Mouse (Mus musculus): Measurements from ENCODE around the gene Nckap5l. TPM values are rescaled to one million over a fixed set of nuclear protein-coding genes. Genes with fewer than 3 reads are reported as not detected.

Nckap5l gene
- polyA plus RNA-seq, 1 experiment from 2014 or later = 10.3 TPM

DNA sequence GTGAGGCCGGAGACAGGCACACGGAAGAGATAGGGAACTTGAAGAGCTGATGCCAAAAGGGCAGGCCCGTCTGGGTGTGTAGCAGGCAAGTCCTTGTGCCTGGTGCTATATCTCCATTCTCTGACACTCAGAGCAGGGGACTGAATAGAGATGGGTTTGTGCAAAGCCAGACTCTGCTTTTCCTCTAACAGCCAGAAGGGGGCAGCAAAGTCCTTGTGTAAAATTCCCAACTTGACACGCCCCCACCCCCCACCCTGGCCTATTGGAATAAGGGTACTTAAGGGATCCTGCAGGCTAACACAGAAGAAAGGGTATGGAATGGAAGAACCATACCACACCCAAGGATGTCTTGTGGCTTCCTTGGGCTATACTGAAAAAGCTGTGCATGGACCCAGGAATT is 39.5 kb upstream of the Nckap5l start:
- no peaks in the 10 kb centered on the region for H3K36me3 ChIP-seq
- 16% methylated on average over 4 of the region's 4 CpGs for WGBS
- peaks cover 24% of the 10 kb centered on the region for H3K27me3 ChIP-seq
- no peak overlapping the region for H3K9ac ChIP-seq
- no peak for ATAC-seq (ENCODE audit: insufficient number of reproducible peaks, insufficient read depth, low FRiP score, low TSS enrichment, low read depth)
- H3K9me3 ChIP-seq = no peaks in the 10 kb centered on the region
- peaks cover 30% of the 10 kb centered on the region for H3K4me1 ChIP-seq
- H3K4me3 ChIP-seq = no peak overlapping the region
- no peak overlapping the region for H3K27ac ChIP-seq
- H3K4me2 ChIP-seq = no peak overlapping the region

DNA sequence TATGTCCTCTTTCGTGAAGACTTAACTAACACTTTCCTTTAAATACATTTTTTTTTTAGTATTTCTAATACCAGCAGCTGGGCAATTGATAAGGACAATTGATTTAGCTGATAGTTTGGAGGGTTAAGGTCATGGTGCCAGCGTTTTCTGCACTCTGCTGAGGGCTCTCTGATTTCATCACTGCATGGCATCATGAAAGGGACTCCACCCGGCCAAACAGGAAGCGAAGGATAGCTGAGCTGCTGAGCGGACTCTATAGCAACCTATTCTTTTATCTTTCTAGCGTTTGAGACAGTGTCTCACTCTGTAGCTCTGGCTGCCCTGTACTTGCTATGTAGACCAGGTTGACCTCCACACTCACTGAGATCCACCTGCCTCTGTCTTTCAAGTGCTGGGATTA is 27.2 kb upstream of the Nckap5l start:
- Histone ChIP-seq H3K27ac (no peak overlapping the region), H3K4me1 (no peaks in the 10 kb centered on the region), H3K36me3 (no peaks in the 10 kb centered on the region), H3K9ac (no peak overlapping the region), H3K4me2 (no peak overlapping the region), H3K4me3 (no peak overlapping the region), H3K27me3 (no peaks in the 10 kb centered on the region), H3K9me3 (no peaks in the 10 kb centered on the region)
- WGBS = 67% methylated on average over 6 of the region's 6 CpGs
- no peak for ATAC-seq (ENCODE audit: insufficient number of reproducible peaks, insufficient read depth, low FRiP score, low TSS enrichment, low read depth)

DNA sequence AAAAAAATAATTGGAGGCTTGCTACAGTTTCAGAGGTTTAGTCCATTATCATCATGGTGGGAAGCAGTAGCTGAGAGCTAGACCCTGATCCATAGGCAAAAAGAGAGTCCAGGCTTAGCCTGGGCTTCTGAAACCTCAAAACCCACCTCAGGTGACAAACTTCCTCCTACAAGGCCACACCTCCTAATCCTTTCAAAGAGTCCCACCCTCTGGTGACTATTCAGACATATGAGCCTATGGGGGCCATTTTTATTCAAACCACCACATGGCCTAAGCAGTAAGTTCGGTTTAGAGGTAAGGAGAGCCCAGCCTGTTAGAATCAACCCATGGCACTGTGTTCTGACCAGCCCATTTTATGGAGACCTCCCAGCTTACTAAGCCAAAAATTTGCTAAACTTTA is 18.3 kb upstream of the Nckap5l start:
- Histone ChIP-seq H3K4me3 (no peak overlapping the region), H3K36me3 (peaks cover 5% of the 10 kb centered on the region), H3K27ac (no peak overlapping the region), H3K4me2 (no peak overlapping the region), H3K4me1 (peaks cover 13% of the 10 kb centered on the region), H3K9me3 (no peaks in the 10 kb centered on the region), H3K27me3 (no peaks in the 10 kb centered on the region), H3K9ac (no peak overlapping the region)
- no peak for ATAC-seq (ENCODE audit: insufficient number of reproducible peaks, insufficient read depth, low FRiP score, low TSS enrichment, low read depth)
- WGBS = 82% methylated on average over 1 of the region's 1 CpGs

DNA sequence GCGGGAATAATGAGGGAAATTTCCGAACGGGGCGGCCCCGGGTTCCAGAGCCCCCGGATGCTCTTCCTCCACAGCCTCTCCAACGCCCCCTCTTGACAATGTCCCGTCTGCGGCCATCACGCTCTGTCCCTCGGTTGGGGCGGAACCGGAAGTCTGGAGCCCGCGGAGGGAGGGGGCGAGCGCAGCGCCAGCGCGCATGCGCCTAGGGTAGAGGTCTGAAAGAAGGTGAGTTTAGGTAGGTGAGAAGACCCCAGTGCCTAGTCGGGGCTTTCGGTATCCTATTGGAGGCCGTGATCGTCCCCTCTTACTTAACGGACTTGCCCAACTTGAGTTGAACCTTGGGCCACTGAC is 17.0 kb upstream of the Nckap5l start, which contains the start of gene Bcdin3d:
TSS of gene Bcdin3d (minus strand) at position 155 of the 351 bp plus-strand sequence.
- peaks cover 17% of the 10 kb centered on the region for H3K36me3 ChIP-seq
- H3K4me1 ChIP-seq = peaks cover 13% of the 10 kb centered on the region
- H3K27ac ChIP-seq = peak within 1 kb of the TSS; percentile 93
- peak; percentile 80 for ATAC-seq (ENCODE audit: insufficient number of reproducible peaks, insufficient read depth, low FRiP score, low TSS enrichment, low read depth)
- 0 out of 2 replicates have a peak, but pooled peaks cover 2% of the 10 kb centered on the region for H3K9me3 ChIP-seq
- peak within 1 kb of the TSS; percentile 90 for H3K9ac ChIP-seq
- H3K4me2 ChIP-seq = peak within 1 kb of the TSS; percentile 72
- WGBS = under 1% methylated on average over 26 of the region's 26 CpGs
- no peaks in the 10 kb centered on the region for H3K27me3 ChIP-seq
- H3K4me3 ChIP-seq = peak within 1 kb of the TSS; percentile 81

DNA sequence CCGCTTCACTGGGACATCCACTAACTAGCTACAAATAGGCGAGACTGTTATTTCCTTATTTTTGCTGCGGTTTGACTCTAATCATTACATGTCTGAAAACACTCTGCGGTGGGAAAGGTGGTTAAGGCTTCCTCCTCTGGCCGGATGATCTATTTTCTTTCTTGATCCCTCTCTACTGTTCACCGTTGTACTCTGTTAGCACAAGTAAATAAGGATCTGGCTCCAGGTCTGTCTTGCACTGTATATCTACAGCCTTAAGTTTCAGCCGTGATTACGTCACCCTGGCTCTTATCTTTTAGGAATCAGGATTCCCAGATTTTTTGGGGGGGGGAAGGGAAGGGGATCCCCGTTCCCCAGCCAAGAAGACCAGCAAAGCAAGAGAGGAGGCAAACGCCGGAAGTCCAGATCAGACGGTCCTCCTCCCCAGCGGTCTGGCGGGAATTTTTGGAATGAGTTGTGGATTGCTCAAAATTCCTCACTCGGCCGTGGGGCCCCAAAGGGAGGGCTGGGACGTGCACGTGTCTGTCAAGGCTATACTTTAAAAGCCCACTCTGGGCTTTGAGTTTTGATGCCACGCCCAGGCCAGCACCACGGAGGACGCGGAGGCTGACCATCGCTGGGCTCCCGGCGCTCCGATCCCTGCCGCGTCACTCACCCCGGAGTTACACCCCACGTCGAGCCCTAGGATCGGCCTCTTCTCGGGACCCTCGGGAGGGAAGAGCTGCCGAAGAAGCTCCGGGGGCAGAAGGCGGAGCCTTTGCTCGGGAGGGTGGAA is 16.4 kb upstream of the Nckap5l start:
- Histone ChIP-seq H3K4me1 (peaks cover 13% of the 10 kb centered on the region), H3K27ac (peak overlapping the region; percentile 93), H3K9me3 (0 out of 2 replicates have a peak, but pooled peaks cover 2% of the 10 kb centered on the region), H3K9ac (peak overlapping the region; percentile 90), H3K27me3 (no peaks in the 10 kb centered on the region), H3K4me2 (peak overlapping the region; percentile 72), H3K4me3 (peak overlapping the region; percentile 81), H3K36me3 (peaks cover 23% of the 10 kb centered on the region)
- peak; percentile 78 for ATAC-seq (ENCODE audit: insufficient number of reproducible peaks, insufficient read depth, low FRiP score, low TSS enrichment, low read depth)
- WGBS = 4% methylated on average over 38 of the region's 38 CpGs

DNA sequence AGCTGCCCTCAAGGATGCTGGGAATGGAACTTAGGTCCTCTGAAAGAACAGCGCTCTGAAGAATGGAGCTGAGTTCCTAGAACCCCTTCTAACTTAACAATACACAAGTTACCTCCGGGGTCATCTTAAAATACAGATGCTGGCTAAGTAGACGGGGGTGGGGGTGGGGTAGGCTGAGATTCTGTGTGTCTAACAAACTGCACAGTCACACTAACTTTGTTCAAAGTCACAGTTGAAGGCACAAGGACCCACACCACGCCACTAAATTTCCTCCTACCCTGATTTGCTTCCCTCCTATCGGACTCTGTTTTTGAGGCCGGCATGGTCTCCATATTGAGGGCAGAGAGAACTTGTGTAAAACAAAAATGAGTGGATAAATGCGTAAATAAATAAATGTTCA is 15.4 kb upstream of the Nckap5l start:
- no peak overlapping the region for H3K9ac ChIP-seq
- H3K4me2 ChIP-seq = no peak overlapping the region
- no peak overlapping the region for H3K27ac ChIP-seq

DNA sequence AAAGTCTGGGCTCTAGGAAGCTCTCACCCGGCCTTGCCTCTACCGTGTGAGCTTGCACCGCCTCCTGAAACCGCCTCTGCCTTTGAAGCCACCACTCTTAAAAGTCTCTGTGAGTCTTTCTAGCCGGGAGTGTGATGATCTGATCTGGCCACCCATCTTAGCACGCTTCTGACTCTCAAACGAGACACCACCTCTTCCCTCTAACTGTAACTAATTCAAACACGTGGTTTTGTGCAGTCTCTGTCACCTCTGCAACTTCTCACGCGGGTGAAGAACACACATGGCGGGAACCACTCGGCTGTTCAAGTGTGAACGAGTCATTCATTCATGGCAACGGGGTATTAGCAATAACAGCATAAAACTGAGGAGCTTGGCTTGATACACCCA is 14.1 kb upstream of the Nckap5l start:
- no peak overlapping the region for H3K27ac ChIP-seq
- WGBS = 82% methylated on average over 14 of the region's 14 CpGs
- H3K4me3 ChIP-seq = no peak overlapping the region
- H3K4me2 ChIP-seq = no peak overlapping the region
- 0 out of 2 replicates have a peak, but pooled peaks cover 2% of the 10 kb centered on the region for H3K9me3 ChIP-seq
- no peak for ATAC-seq (ENCODE audit: insufficient number of reproducible peaks, insufficient read depth, low FRiP score, low TSS enrichment, low read depth)
- H3K27me3 ChIP-seq = no peaks in the 10 kb centered on the region
- H3K9ac ChIP-seq = no peak overlapping the region
- H3K36me3 ChIP-seq = peaks cover 30% of the 10 kb centered on the region
- peaks cover 13% of the 10 kb centered on the region for H3K4me1 ChIP-seq

More for the DNA sequence above, 15.4 kb upstream of the Nckap5l start:
- H3K27me3 ChIP-seq = no peaks in the 10 kb centered on the region
- WGBS = 87% methylated on average over 7 of the region's 7 CpGs
- no peak overlapping the region for H3K4me3 ChIP-seq
- 0 out of 2 replicates have a peak, but pooled peaks cover 2% of the 10 kb centered on the region for H3K9me3 ChIP-seq
- peaks cover 30% of the 10 kb centered on the region for H3K36me3 ChIP-seq
- peaks cover 13% of the 10 kb centered on the region for H3K4me1 ChIP-seq
- ATAC-seq (ENCODE audit: insufficient number of reproducible peaks, insufficient read depth, low FRiP score, low TSS enrichment, low read depth) = no peak

DNA sequence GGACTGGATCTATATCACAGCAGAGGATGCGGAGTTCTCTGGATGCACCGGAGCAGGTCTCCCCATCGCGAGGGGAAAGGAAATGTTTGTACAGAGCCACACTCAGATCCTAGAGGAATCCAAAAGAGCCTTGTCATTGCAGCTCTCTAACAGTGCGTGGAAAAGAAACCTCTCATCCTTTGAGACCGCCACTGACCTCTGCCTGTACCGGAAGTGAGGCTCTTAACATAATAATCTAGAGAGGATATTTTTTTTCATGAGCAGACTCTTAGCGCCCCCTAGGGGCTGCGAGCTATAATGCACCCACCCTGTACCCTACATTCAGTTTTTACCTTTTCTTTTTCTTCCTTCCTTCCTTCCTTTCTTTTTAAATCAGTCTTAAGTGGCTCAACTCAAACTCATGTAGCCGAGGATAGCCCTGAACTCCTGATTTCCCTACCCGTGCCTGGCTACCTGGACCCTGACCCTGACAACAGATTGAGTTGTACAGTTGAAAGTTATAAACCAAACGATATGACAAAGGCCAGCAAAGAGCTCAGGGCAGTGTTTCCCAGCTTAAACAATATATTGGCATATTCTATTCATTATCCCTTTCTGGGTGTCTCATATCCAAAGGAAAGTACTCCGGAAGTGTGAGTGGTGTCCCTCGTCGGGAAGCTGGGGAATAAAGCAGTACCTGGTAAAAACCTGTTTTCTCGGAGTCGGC is 13.6 kb upstream of the Nckap5l start:
- 0 out of 2 replicates have a peak overlapping the region, but pooled peaks have one; percentile 5 for H3K4me2 ChIP-seq
- H3K27me3 ChIP-seq = no peaks in the 10 kb centered on the region
- peaks cover 30% of the 10 kb centered on the region for H3K36me3 ChIP-seq
- no peak overlapping the region for H3K27ac ChIP-seq
- H3K4me1 ChIP-seq = peaks cover 13% of the 10 kb centered on the region
- H3K9ac ChIP-seq = no peak overlapping the region
- 67% methylated on average over 17 of the region's 17 CpGs for WGBS
- no peak for ATAC-seq (ENCODE audit: insufficient number of reproducible peaks, insufficient read depth, low FRiP score, low TSS enrichment, low read depth)
- no peak overlapping the region for H3K4me3 ChIP-seq
- 0 out of 2 replicates have a peak, but pooled peaks cover 2% of the 10 kb centered on the region for H3K9me3 ChIP-seq

DNA sequence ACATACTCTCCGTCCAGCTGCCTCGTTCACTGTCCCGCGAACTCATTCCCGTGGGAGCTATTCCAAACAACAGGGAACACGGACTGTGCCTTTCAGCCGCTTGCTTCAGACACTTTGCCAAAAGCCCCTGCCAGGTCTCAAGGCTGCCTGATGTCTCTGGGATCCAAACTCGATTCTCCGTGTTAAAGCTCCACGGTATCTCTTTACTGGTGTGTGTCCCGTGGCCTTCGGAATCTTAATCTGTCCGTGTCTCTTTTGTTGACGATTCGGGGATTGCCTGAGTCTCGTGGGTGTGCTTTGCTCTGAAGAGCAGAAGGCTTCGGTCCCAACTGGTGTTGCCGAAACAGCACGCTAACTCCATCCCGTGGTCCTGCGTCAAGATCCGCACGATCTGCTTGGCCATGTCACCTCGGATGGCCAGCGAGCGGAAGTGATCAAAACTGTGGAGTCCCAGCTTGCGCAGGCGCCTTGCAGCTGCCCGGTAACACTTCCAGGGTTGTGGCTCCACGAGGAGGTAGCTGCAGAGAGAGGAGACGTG is 12.7 kb upstream of the Nckap5l start:
- no peak for ATAC-seq (ENCODE audit: insufficient number of reproducible peaks, insufficient read depth, low FRiP score, low TSS enrichment, low read depth)
- no peaks in the 10 kb centered on the region for H3K27me3 ChIP-seq
- WGBS = 92% methylated on average over 31 of the region's 31 CpGs
- no peak overlapping the region for H3K27ac ChIP-seq
- peaks cover 30% of the 10 kb centered on the region for H3K36me3 ChIP-seq
- no peak overlapping the region for H3K4me2 ChIP-seq
- peaks cover 13% of the 10 kb centered on the region for H3K4me1 ChIP-seq
- no peak overlapping the region for H3K4me3 ChIP-seq
- no peak overlapping the region for H3K9ac ChIP-seq
- 0 out of 2 replicates have a peak, but pooled peaks cover 2% of the 10 kb centered on the region for H3K9me3 ChIP-seq

DNA sequence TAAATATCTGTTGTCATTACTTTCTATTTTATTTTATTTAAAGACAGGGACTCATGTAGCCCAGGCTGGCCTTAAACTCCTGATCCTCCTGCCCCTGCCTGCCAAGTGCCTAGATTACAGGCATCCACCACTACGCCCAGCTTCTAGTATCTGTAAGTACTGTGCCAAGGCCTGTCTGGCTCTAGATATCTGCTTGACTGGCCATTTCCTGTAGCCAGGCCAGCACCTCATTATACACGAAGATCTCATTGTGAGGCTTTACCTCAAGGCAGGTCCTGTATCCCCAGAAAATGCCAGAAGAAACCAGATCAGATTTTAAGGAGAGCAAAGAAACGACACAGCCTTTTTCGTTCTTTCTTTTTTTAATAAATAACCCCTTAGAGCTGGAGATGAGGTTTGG is 12.2 kb upstream of the Nckap5l start:
- H3K4me1 ChIP-seq = peaks cover 10% of the 10 kb centered on the region
- H3K4me3 ChIP-seq = no peak overlapping the region
- no peak overlapping the region for H3K9ac ChIP-seq
- no peak overlapping the region for H3K4me2 ChIP-seq
- H3K36me3 ChIP-seq = peaks cover 30% of the 10 kb centered on the region
- H3K9me3 ChIP-seq = 0 out of 2 replicates have a peak, but pooled peaks cover 2% of the 10 kb centered on the region
- ATAC-seq (ENCODE audit: insufficient number of reproducible peaks, insufficient read depth, low FRiP score, low TSS enrichment, low read depth) = no peak
- H3K27me3 ChIP-seq = no peaks in the 10 kb centered on the region
- H3K27ac ChIP-seq = no peak overlapping the region
- WGBS = 94% methylated on average over 4 of the region's 4 CpGs

DNA sequence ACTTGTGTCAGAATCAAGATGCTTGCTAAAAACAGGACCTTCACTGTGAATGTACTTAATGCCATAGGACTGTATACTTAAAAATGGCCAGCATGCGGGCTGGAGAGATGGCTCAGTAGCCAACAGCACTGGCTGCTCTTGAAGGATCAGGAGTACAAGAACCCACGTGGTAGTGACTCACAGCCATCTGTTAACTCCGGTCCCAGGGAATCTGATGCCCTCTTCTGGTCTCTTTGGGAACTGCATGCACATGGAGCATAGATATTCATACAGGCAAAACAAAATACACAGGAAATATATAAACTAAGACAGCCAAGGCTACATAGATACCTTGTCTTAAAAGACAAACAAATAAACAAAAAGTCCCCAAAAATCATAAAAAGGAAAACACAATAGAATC is 11.5 kb upstream of the Nckap5l start:
- ATAC-seq (ENCODE audit: insufficient number of reproducible peaks, insufficient read depth, low FRiP score, low TSS enrichment, low read depth) = no peak
- Histone ChIP-seq H3K27ac (no peak overlapping the region), H3K36me3 (peaks cover 30% of the 10 kb centered on the region), H3K4me3 (no peak overlapping the region), H3K9ac (no peak overlapping the region), H3K9me3 (0 out of 2 replicates have a peak, but pooled peaks cover 2% of the 10 kb centered on the region), H3K4me2 (no peak overlapping the region), H3K4me1 (peaks cover 10% of the 10 kb centered on the region), H3K27me3 (no peaks in the 10 kb centered on the region)
- WGBS = 47% methylated on average over 3 of the region's 3 CpGs
